Mouse (Mus musculus) heart, adult 18-20 months (tissue): ENCODE results near the gene Rfxank. TPM values are rescaled to one million over a fixed set of nuclear protein-coding genes. Genes with fewer than 3 reads are reported as not detected.

Source experiments
- DNase-seq, 2 experiments: peaks; one replicate each; pipeline ENCODE4 v3.0.0; 2021 to 2022; ENCODE audit warnings: mixed read lengths in 1 of 2
- long read RNA-seq, 2 experiments: library from polyadenylated mRNA; stranded (forward); transcript quantifications; one replicate each; pipeline ENCODE4 v2.0.0; 2021
- total RNA-seq, 2 experiments: library from RNA; stranded (reverse); gene quantifications; 2 replicates each; pipeline ENCODE4 v1.2.3; 2021

The Rfxank gene
- 10 to 100 TPM; 19.8 to 19.9 TPM for total RNA-seq
- long read RNA-seq, experiment 1, transcript Rfxank-201 (9 exons, 3,609 nt) = major isoform, 12 of 21 reads
- long read RNA-seq, experiment 1, partial matches to known transcripts = 4 of 21 reads
- long read RNA-seq, experiment 1, other reads (novel, unspliced or antisense) = 3 of 21 reads
- long read RNA-seq, experiment 2, transcript Rfxank-201 (9 exons, 3,609 nt) = major isoform, 5 of 8 reads
- long read RNA-seq, experiment 2, partial matches to known transcripts = 0 of 8 reads
- long read RNA-seq, experiment 2, other reads (novel, unspliced or antisense) = 2 of 8 reads

- peak; percentile 99 for DNase-seq
These were observed at the start of gene Rfxank, which contains the start of the genes Borcs8 and Mef2b for GRCm38 (mm10) chr8:70139026-70139857. Rfxank (minus strand) TSS chr8:70139154. Borcs8 (plus strand) TSS chr8:70139499. Mef2b (plus strand) TSS chr8:70139711.

DNA sequence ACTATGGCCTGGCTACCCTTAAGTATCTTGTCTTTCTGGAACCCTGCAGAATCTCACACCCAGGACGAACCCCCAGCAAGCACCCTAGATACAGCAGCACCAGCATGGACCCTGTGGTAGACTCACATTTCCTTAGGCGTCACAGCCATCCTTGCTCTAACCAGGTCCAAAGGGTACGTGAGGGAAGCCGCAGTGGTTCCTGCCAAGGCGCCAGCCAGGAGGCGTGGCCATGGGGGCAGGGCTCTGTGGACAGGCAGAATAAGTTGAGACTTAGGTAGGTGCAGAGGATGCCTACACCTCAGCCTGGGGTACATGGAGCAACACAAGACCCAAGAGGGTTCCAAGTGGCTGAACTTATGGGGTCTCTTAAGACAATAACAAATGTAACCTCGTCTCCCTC is 49.8 kb upstream of the Rfxank start:
- DNase-seq = peak; percentile 44 to 60

DNA sequence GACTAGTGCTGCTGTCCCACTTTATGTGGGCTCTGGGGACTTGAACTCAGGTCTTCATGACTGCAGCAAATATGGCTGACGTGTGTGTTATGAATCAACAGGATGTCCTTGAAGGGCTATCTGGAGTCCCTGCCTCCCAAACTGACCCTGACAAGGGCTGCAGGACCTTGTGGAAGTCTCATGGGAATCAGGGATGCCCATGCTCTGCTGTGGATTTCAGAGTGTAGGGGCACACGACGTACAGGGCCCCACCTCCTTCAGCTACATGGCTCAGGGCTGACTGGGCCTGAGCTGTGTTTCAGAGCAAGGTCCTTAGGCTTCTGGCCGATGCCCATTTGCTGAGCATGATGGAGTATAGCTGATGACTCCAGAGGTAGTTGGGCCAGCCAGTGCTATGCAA is 44.2 kb upstream of the Rfxank start:
- no peak for DNase-seq

- no peak for DNase-seq
These were observed 42.9 kb upstream of the Rfxank start for GRCm38 (mm10) chr8:70181903-70182252.

GRCm38 (mm10) chr8:70181212-70181902 is 42.4 kb upstream of the Rfxank start:
- DNase-seq = no peak

DNA sequence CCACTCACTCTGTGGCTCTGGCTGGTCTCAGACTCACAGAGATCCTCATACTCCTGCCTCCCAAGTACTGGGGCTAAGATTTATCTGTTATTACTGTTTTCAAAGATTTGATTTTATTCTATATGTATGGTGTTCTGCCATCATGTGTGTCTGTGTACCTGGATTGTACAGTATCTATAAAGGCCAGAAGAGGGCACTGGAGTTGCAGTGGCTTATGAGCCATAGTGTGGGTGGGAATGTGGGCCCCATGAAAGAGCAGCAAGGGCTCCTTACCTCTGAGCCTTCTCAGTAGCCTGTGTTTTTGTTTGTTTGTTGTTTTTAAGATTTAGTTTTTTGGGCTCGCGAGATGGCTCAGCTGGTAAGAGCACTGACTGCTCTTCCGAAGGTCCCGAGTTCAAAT is 40.1 kb upstream of the Rfxank start:
- no peak for DNase-seq

GRCm38 (mm10) chr8:70178231-70178630 is 39.3 kb upstream of the Rfxank start:
- DNase-seq = no peak

- DNase-seq = peak in 1 of 2 experiments; percentile 14
These were observed 35.1 kb upstream of the Rfxank start for GRCm38 (mm10) chr8:70174079-70174478.

GRCm38 (mm10) chr8:70173320-70173719 is 34.4 kb upstream of the Rfxank start:
- no peak for DNase-seq

GRCm38 (mm10) chr8:70172043-70172681 is 33.2 kb upstream of the Rfxank start, which contains the start of gene Tmem161a:
Tmem161a (plus strand) TSS chr8:70172356.
- peak; percentile 94 to 97 for DNase-seq

GRCm38 (mm10) chr8:70171240-70171639 is 32.3 kb upstream of the Rfxank start:
- no peak for DNase-seq

GRCm38 (mm10) chr8:70170748-70171147 is 31.8 kb upstream of the Rfxank start:
- no peak for DNase-seq

DNA sequence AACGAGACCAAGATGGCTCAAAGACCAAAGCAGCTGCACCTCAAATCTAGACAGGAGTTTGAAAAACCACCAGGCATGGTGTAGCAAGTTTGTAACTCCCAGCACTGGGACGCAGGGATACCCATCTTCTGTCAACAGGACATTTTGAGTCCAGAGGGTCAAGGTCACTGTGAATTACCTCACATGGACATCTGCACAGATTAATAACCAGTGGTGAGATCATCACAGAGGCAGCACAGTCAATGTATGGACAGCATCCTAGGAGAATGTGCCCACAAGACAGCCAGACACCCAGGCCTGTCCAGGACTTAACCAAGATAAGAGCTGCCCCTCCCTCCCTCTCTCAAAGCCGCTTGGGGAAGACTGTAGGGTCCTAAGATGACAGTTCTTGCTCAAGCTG is 31.2 kb upstream of the Rfxank start:
- no peak for DNase-seq

DNA sequence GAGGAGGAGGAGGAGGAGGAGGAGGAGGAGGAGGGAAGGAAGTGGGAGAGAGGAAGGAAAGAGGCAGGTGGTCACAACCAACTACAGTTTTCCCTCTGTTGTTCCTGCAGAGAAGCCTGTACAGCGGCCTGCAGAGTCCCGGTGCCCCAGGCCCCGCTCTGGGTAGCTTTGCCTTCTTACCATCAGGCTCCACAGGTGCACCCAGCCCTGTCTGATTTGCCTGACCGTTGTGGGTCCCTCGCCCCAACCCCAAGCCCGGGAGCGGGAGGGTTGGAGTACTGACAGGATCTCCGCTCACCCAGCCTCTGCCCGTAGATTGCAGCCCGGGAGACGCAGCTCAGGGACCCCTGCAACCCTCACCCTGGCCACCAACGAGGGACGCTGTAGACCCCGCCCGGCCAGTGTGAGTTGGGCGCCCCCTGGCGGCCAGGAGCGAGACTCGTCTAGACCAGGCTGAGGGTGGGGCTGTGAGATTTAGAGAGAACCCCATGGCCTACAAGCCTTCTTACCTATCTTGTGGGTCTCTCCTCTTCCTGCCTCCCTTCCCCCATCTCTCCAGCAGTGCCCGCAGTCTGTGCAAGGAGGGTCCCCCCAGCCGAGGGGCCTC is 27.7 kb upstream of the Rfxank start:
- DNase-seq = peak; percentile 48 to 76

- DNase-seq = no peak
These were observed 24.4 kb upstream of the Rfxank start for GRCm38 (mm10) chr8:70163316-70163715.

DNA sequence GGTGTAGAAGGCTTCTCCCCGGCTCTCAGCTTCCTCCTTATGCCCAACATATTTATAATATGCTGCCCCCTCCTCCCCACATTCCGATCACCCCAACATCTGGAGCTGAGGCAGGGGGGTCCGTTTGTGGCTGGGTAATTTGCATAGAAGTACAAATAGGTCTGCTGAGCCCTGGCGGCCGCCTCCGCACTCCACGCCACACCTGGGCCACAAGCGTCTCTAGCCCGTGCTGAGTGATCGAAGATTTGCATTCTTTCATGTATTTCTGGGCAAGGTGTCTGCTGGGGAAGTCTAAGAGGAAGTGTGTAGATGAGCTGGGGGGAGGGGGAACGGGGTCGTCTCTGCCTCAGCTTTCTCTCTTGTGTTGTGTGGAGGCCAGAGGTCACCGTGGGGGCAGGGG is 21.1 kb upstream of the Rfxank start:
- DNase-seq = no peak

- no peak for DNase-seq
These were observed 20.3 kb upstream of the Rfxank start for GRCm38 (mm10) chr8:70159211-70159610.

DNA sequence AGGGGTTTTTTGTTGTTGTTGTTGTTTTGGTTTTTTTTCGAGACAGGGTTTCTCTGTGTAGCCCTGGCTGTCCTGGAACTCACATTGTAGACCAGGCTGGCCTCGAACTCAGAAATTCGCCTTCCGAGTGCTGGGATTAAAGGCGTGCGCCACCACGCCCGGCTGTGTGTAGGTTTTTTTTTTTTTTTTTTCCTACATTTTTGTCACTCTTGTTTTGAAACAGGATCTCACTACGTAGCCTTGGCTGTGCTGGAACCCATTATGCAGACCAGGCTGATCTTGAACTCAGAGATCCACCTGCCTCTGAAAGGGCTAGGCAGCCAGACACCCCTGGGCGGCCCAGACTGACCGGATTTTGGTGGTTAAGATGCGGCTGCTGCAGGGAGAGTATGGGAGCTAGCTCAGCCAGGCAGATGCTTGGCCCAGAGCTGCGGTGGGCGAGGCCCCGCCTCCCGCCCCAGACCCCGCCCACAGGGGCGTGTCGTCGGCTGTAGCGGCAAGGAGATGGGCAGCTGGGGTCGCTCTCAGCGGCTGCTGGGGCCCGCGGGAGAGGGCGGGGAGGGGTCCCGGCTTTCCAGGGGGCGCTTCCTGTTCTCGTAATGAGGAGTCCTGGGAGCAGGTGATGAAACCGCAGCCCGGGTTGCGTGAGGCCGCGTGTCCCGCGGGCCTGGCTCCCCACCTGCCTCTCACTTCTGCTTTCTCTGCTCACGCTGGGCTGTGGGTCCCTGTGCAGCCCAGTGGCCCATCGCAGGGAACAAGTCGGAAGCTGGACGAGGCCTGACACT is 19.3 kb upstream of the Rfxank start:
- DNase-seq = peak; percentile 64 to 69

GRCm38 (mm10) chr8:70157240-70157800 is 18.4 kb upstream of the Rfxank start:
- no peak for DNase-seq

- DNase-seq = peak; percentile 51 to 67
These were observed 13.7 kb upstream of the Rfxank start for GRCm38 (mm10) chr8:70152537-70153257.
